Mouse (Mus musculus) frontal cortex, adult (tissue): ENCODE data around the gene Fam161a.
A peak's percentile ranks its signal among the peaks of the same experiment; 100 is the strongest.

Experiments used
- ATAC-seq: cut with Nextera tagmentation; 2 replicates; pipeline ENCODE4 v1.9.2; 2017; ENCODE audit warnings: mild to moderate bottlenecking, moderate library complexity, mixed read lengths; ENCODE audit not compliant: low TSS enrichment

The Fam161a gene

DNA sequence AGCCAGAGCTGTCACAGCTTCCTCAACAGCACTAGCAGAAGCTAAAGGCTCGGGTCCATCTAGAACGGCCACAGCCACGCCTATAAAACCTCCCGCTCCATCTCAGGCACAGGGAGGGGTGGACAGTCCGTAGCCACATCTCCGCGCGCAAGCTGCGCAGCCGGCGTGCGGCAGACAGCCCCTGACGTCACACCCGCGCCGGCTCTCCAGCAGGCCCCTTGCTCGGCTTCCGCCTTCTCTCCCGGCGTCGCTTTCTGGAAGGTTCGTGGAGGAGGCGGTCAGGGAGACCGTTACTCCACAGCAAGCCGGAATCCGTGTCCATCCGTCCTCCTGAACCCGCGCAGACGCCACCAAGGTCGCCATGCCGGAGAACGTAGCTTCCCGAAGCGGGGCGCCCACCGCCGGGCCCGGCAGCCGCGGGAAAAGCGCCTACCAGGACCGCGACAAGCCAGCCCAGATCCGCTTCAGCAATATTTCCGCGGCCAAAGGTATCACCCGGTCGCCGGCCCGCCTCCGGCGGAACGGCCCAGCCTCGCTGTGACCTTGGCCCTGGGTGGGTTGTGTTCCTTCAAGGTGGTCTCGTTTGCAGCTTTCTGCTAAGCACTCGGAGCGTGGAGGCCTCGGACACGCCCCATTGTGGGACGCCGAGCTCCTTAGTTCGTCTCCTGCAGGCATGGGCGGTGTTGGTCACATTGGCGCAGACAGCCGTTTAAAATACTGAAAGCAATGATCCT lies 16.8 kb upstream of the Fam161a start, which contains the start of gene Cct4:
Cct4 (plus strand) TSS at position 127 of the 734 bp plus-strand sequence.
- peak; percentile 99 for ATAC-seq

DNA sequence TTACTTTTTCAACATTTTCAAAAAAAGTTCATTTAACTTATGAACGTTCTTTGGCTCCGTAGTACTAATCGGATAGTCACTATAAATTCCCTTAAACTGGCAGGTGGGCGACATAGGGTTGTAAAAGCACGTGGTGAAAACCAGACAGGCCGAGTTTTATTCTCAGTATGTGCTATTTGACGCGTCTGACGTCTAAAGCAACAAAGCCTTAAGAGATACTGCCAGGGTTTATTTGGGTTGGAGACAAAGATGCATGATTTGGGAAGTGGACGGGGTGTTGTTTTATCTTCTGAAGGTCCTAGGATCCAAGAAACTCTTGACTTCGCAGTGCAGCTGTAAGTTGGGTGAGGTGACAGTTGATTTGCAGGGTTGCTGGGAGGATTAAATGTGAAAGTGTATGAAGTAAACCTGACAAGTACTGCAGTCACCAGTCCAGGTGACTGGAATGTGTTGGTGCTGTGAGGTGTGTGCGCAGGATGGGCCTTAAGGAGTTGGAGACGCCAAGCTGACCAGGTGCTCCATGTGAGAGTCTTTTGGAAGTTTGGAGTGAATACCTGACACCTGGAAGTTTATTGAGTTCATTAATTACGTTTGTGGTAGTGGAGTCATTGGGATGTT lies 16.0 kb upstream of the Fam161a start:
- ATAC-seq: no peak

DNA sequence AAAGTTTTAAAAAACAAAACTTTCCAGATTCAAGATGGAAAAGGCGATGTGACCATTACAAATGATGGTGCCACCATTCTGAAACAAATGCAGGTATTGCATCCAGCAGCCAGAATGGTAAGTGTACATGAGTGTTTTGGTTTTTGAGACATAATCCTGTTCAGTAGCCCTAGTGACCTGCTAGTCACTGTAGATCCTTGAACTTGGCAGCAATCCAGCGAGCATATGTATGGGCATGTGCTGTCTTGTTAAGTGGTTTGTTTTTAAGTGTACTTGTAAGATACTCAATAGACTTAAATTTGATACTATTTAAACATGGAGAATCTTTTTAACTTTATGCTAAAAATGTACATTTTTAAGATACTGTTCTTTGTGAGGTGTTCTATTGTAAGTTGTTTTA lies 13.1 kb upstream of the Fam161a start:
- no peak for ATAC-seq

DNA sequence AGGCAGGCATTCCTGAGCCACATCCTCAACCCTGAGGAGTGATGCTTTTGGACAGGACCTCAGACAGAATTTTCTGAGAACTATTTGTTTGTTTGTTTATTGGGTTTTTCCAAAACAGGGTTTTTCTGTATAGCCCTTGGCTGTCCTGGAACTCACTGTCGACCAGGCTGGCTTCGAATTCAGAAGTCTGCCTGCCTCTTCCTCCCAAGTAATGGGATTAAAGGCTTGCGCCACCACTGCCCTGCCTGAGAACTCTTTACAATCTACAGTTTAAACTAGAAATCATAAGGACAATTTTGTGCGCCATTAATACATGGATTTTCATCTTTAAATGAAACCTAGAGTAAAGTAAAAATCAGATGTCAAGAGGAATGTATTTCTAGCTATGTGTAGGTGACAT lies 11.9 kb upstream of the Fam161a start:
- ATAC-seq: no peak

DNA sequence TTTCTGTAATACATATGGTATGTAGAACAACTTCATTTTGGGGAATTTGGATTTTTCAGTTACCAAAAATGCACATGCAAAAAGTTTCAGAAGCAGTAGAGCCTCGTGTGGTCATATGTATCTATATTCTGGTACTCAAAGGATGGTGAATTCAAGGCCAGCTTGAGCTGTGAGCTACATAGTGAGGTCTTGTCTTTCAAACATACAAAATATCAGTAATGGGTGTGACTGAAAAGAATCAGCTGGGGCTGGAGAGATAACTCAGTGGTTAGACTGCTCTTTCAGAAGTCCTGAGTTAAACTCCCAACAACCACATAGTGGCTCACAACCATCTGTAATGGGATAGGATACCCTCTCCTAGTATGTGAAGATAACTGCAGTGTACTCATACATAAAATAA lies 9.0 kb upstream of the Fam161a start:
- no peak for ATAC-seq

DNA sequence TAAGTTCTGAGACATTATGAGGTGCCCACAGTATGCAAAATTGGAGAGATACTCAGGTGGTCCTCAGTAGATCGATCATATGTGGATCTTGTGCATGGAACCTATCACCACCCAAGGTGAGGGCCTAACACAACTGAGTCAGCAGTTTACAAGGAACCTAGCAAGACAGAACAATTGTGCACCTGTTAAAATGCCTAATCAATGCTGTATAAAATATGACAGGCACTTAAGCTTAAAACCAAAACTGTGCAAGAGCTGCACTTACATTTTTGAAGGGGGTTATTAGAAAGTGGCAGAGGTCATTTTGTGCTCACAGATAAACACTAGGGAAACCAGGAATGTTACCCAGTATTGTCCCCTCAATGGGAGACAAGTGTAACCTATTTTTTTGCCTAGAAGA lies 2.1 kb upstream of the Fam161a start:
- ATAC-seq: no peak

DNA sequence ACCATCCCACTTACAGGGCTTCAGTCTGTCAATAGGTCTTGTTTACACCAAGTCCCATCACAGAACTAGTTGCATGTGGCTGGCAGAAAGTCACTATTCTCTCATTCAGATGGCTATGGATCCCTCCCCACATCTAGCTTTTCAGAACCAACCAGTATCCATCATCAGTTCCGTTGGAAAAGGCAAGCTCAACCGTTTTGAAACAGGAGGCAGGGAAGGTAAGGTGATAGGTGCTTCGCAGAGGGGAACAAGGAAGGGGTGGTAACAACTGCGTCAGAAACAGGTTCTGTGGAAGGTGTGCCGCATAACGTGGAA lies 208 bp upstream of the Fam161a start:
- no peak; the same call in 1 of the 2 replicates for ATAC-seq

DNA sequence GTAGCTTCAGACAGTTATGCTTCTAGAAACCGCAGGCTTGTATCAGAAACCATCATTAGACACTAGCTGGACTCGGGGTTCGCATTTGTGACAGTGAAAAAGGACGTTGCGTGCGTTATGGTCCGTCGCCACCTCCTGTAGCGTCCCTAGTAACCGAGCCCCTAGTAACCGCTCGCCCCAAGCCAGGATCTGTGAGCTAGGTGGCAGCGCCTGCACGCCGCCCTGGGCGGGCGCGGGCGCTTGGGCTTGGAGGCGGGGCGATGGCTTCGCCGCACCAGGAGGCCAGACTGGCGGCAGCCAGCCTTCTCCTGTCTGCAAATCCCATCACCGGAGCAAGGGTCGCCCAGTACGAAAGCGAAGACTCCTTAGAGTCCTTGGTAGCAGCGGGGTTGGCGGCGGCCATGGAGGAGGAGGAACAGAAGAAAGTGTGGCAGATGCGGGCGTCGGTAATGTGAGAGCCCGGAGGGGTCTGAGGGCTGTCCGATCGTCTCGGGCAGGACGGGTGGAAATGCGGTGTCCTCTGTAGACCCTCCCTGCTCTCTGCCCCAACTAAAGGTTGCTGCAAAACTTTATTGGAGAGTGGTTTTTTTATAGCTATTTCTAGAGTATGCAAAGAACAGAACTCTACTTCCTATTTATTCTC lies 971 bp downstream of the Fam161a start:
- ATAC-seq: peak; percentile 86

DNA sequence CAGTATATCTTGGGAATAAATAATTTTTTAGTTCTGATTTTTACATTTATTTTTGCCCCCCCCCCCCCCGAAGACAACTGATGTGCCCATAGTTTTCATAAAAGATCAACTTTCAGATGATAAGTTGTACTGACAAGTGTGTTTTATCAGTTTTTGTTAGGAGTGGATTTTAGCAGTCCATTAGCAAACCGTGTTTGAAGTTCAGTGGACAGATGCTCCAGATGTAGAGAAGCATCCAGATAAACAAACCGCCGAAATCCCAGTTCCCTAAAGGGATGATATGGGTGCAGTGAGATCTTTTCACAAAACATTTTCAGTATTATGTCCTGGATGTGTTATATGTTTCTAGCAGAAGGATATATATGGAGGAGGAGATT lies 1.5 kb downstream of the Fam161a start:
- ATAC-seq: no peak

DNA sequence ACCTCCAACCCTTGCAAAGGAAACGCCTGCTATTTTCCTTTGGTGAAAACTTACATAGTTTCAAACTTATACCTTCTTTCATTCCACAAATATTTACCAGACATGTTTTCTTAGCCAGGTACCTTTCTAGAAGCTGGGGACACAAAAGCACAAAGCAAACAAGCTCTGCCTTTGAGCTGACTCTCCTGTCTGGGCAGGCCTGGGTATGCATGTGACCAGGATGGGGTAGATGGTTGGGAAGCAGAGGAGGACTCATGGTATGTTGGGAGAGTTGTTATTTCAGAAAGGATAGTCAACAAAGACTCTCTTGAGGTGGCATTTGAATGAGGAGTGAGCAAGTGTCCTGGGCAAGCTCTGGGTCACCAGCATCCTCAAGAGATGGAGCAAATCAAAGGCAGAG lies 5.8 kb downstream of the Fam161a start:
- no peak for ATAC-seq

DNA sequence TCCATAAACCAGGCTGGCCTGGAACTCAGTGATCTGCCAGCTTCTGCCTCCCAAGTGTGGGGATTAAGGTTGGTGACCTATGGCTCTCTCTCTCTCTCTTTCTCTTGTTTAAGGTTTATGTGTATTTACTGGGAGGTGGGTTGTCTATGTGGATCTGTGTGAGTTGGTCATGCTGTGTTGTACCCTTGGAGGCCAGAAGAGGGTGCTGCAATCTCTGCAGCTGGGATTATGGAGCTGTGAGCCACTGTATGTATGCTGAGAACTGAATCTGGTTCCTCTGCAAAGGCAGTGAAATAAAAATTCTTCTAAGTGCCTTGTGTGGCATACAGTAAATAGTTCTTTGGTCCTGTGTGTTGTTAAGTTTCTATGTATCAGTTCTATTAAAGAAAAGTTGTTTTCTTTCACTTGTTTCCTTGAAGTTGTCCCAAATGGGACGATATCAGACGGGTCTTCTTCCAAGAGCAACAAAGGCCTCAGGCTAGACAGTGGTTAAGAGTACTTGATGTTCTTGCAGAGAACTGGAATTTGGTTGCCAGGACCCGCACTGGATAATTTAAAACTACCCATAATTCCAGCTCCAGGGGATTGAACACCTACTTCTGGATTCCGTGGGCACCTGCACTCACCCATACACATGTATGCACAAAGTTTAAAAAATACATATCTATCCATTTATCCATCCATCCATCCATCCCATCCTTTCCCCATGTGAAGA lies 6.4 kb downstream of the Fam161a start:
- ATAC-seq: no peak

DNA sequence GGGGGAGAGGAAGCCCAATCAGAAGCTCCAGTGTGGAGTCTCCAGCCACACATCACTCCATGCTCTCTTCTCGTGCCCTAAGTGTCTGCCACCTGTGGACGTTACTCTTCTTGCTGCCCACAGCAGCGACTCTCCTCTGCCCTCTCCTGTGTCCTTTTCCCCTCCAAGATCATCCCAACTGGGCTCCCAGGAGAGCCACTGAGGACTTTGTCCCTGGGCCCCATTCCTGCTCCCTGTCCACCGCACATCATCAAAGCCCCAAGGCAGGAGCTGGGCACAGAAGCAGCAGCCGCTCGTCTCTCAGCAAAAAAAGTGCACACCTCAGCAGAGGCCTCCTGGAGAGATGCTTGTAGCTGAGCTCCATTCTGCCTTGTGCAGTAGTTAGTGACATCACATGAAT lies 7.7 kb downstream of the Fam161a start:
- ATAC-seq: no peak

DNA sequence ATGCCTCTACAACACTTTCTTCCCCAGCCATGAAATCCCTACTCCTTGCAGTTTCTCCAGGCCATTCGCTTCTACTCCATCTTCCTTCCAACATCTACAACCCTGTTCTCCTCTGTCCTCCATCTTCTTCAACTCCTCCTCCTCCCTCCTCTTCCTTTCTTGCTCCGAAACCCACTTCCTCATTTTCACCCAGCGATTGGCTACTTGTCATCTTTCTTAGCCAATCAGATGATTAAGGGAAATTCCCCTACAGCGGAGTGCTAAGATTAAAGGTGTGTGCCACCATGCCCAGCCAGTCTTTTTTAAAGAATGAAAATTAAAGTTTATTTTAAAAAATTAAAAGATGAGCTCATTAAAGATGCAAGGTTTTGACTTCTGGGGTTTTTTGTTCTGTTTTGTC lies 10.6 kb downstream of the Fam161a start:
- no peak for ATAC-seq

DNA sequence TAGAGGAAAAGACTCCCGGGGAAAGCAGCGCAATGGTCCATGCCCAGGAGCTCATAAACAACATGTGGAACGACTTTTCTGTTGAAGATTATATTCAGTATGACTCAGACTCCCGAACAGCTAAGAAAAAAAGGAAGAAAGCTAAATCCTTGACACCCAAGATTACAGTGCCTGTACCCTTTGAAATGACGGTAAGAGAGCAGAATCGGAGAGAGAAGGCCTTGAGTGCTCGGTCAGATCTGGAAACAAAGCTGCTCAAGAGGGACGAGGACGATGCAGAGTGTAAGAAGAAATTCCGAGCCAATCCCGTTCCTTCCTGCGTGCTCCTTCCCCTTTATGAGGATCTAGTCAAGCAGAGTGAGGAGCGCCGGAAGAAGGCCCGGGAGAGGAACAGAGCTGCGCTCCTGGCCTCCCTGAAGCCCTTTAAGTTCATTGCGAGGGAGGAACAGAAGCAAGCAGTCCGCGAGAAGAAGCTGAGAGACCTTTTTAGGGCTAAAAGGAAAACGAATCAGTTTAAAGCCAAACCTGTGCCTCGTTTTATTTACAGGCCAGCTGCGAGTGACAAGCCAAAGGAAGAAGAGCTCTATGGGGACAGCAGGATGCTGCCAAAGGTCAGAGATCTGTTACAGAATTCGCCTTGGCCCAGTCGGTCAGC lies 12.9 kb downstream of the Fam161a start:
- no peak for ATAC-seq

DNA sequence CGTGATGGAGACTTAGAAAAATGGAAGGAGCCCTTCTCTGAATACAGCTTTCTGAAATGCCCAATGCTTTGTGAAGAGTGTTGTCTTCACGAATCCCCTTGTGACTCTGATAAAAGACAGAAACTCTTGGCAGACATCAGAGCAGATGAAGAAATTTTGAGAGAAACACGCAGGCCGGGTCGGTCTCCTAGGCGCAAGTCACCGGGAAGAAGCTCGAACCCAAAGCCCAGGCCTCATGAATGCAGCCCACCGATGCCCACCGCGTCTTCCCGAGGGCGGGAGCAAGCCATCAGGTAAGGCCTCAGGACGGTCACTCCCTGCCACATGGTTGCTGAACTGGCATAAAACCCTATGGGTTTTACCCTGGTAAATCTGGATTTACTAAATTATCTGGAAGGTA lies 13.5 kb downstream of the Fam161a start:
- no peak for ATAC-seq

DNA sequence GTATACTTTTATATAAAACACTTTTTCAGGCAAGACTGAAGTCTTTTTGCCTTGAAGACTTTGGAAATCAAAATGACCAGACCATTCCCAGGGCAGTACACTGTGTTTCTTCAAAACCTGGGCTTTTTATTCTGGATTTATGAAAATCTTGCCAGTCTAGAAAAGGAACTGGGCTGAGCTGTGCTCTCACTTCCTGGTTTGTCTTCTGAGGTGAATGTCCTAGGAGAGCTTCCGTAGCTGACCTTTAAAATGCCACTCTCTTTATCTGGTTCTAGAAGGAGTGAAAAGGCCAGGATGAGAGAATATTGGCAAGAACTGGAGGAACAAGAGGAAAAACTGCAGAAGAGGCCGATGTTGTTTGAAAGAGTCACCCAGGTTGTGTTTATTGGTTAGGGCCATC lies 15.8 kb downstream of the Fam161a start:
- ATAC-seq: no peak

DNA sequence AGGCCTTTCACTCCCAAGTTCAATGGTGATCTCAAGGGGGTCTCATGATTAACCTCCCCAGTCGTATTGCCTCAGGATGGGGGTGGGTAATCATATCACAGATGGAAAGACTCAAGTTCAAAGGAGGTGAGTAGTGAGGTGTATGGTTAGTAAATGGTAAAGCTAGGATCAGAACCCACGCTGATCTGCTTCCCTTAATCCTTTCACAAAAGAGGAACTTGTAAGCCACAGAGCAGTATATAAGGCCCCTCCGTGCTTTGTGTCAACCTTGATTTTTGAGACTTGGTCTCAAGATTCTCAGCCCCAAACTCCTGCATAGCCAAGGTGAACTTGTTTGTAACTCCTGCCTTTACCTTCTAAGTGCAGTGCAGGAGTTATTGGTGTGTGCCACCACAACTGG lies 16.8 kb downstream of the Fam161a start:
- ATAC-seq: no peak

DNA sequence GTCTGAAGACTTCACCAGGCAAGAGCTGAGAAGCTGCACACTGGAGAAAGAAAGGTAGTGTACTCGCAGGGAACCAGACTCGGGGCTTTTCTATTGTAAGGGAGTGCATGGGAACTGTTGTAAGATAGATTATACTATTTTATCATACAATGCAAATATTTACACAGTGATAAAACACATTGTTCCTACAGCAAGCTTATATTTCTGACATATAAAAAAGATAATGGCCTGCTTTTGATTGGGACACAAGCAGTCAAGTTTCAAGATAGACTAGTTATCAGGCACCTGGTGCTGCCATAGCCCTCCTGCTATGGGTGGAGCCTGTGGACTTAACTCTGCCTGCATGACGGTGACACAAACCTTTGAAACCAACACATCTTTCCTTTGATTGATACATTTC lies 21.6 kb downstream of the Fam161a start:
- no peak for ATAC-seq

DNA sequence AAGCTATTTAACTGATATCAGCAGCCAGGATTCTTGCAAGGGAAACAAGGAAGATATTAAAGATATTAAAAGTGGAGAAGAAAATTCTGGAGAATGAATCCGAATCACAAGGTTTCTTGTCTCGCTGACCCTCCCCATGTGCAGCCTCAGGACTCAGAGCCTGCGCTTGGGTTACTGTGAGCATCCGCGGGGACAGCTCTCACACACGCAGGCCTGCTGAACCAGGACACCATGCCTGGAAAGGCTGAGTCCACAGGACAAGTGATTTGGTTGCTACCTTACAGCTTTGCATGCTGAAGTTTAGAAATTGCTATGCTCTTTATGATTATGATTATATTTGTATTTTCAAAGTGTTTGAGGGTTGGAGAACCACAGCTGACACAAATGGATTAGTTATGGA lies 22.1 kb downstream of the Fam161a start:
- ATAC-seq: no peak

DNA sequence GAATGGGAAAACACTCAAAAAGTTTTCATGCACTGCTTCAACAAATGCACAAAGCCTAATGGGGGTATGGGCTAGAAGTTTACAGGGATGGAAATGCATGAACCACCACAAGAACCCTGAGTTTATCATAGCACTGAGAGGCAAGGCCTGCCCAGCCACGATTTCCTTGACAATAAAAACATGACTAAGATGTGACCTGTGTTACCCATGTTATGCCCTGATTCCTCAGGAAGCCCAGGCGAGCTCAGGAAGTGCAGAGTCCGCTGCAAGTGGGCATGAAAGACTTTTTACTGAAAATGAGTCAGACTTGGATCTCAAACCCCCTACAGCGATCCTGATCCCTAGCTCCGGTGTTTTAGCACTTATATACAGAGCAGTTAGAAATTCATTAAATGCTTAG lies 39.9 kb downstream of the Fam161a start:
- no peak for ATAC-seq

DNA sequence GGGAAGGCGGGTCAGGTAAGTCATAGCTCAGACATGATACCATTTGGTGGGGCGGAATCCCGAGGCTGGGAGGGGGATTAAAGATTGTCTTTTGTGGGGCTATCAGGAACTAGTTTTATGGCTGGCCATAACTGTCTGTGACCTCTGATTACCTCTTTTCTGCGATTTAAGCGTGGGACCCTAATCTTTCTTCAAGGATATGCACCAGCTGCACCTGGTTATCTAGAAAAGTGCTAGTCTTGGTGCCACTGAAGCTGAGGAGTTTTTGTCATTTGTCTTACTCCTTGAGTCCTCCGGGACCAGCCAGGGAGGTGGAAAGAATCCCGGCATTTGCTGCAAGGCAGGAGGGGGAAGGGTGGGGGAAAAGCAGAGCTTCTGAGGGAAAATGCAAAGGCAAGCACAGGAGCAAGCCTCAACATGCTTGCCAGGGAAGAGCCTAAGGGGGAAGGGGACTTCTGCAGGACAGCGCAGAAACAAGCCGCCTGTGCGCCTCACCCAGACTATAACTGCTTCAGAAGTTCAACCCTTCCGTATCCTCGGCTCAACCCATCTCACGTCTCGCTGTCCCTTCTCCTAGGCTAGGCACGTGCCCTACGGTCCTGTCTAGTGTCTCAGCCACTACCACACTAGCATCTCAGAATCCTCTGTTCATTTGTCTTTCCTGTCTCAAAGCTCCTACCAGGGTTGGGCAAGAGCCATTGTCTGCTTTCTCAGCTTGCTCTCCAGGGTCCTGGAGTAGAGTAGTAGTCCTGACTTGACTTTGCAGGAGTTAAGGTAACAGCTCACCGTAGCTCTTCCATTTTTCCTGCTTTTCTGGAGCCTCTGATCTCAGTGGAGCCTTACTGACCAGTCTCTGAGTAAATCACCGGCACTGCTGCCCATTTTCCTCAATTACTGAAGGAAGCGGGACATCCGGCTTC lies 40.6 kb downstream of the Fam161a start:
- ATAC-seq: no peak
